Comparison of ENCODE assay signal across 10 mouse cellular contexts in the genomic region with DNA sequence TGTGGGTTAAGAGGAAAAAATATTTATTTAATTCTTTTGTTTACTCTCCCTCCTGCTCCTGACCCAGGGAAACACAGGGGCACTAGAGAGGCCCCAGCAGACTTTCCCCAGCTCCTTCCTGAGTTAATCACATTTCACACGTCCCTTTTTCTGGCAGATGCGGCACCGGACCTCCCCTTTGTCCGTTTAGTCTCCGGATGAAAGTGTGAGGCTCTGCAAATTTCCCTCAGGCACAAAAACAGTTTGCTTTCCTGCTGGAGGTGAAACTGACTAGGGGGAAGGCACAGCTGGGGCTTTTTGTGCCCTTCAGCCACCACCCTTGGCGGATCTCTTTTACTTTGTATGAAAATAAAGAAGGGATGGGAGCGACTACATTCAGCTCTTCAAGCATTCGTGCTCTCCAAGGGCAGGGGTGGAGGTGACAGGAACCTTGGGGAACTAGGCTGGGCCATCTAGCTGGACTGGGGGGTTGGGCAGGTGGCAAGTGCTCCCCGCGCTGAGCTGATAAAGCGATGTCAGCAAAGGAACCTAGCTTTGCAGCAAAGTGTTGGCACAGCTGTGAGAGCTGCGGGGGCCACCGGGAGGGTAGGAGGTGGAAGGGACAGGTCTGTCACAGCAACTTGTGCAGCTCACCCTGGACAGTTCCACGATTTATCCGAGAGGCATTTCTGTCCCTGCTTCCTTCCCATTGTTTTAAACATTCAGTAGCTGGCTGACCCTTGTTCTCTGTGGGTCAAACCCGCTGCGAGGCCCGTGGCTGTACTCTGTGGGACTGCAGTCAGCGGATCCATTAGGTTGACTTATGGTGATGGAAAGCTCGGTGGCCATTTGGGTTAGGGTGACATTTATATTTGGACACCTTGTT.
A peak's percentile ranks its signal among the peaks of the same experiment; 100 is the strongest.
DNase-seq lines count a peak whose midpoint lies in the region; ATAC-seq lines count a peak whose summit lies in the region.
"Had no signal": no experiment of that assay in that cellular context is flagged by ENCODE, and none has a peak within 500 bp of the region (broad histone marks: within the 10 kb centered on the region; RNA-seq: fewer than 3 reads in every experiment).

No protein-coding gene starts in this region.

- no peak for DNase-seq in heart, adult 11 months
- DNase-seq in R1 (ENCODE audit: low read depth, low spot score), result peak; percentile 93
- DNase-seq in forelimb bud, embryonic 11.5 days (ENCODE audit: low read depth, low spot score), result peak; percentile 40
- peak; percentile 80 for DNase-seq in midbrain, embryonic 10.5 days (ENCODE audit: low spot score)
- no peak for DNase-seq in testis, postnatal 10 days (ENCODE audit: low spot score)
- no peak for DNase-seq in ovary, postnatal 36 days (ENCODE audit: low spot score)
- no peak for DNase-seq in urinary bladder, postnatal 10 days (ENCODE audit: low spot score)

- H3K4me3 ChIP-seq in heart, embryonic 14.5 days (ENCODE audit: control insufficient read depth in 1 of 2, insufficient read depth in 1 of 2, low read depth in 1 of 2, low read length in 2 of 2), result peak overlapping the region; percentile 8 to 21; a peak in 2 of 4 replicates
- peak overlapping the region; percentile 42 for H3K4me3 ChIP-seq in midbrain, embryonic 10.5 days
- H3K4me3 ChIP-seq: liver, embryonic 15.5 days had no signal

- no peaks in the 10 kb centered on the region for H3K36me3 ChIP-seq in heart, embryonic 14.5 days (ENCODE audit: control insufficient read depth, insufficient read depth, low read length)
- no peaks in the 10 kb centered on the region for H3K36me3 ChIP-seq in midbrain, embryonic 10.5 days
- H3K36me3 ChIP-seq: liver, embryonic 15.5 days had no signal

- no peak overlapping the region for H3K9ac ChIP-seq in heart, embryonic 14.5 days (ENCODE audit: low read length)
- H3K9ac ChIP-seq: liver, embryonic 15.5 days had no signal

- no peaks in the 10 kb centered on the region for H3K9me3 ChIP-seq in heart, embryonic 14.5 days (ENCODE audit: control insufficient read depth, low read length)
- no peaks in the 10 kb centered on the region for H3K9me3 ChIP-seq in midbrain, embryonic 10.5 days (replicated peaks)
- H3K9me3 ChIP-seq: liver, embryonic 15.5 days had no signal

- H3K4me1 ChIP-seq in heart, embryonic 14.5 days (ENCODE audit: control insufficient read depth in 2 of 2, insufficient read depth in 2 of 2, low read length in 2 of 2), result peaks cover 14 to 18% of the 10 kb centered on the region in 2 experiments
- peaks cover 51% of the 10 kb centered on the region for H3K4me1 ChIP-seq in midbrain, embryonic 10.5 days
- H3K4me1 ChIP-seq: liver, embryonic 15.5 days had no signal

- H3K4me2 ChIP-seq in heart, embryonic 14.5 days (ENCODE audit: low read length), result peak overlapping the region; percentile 50
- H3K4me2 ChIP-seq: liver, embryonic 15.5 days had no signal

- peak overlapping the region; percentile 8 to 15; a peak in 2 of 4 replicates for H3K27ac ChIP-seq in heart, embryonic 14.5 days (replicated peaks in 1 of 2; ENCODE audit: control insufficient read depth in 1 of 2, insufficient read depth in 1 of 2, low read depth in 2 of 2, low read length in 2 of 2)
- H3K27ac ChIP-seq in midbrain, embryonic 10.5 days (replicated peaks), result peak overlapping the region; percentile 88
- H3K27ac ChIP-seq: liver, embryonic 15.5 days had no signal

- ATAC-seq in heart, embryonic 14.5 days (ENCODE audit: insufficient number of reproducible peaks, insufficient read depth, low FRiP score, low read depth), result peak; percentile 68

- H3K27me3 ChIP-seq in heart, embryonic 14.5 days (ENCODE audit: control insufficient read depth, insufficient read depth, low read length), result no peaks in the 10 kb centered on the region
- H3K27me3 ChIP-seq in midbrain, embryonic 10.5 days (ENCODE audit: low read depth, poor library complexity, severe bottlenecking), result peaks cover 29% of the 10 kb centered on the region
- H3K27me3 ChIP-seq: CH12.LX had no signal

- 2% methylated on average over 20 of the region's 20 CpGs for WGBS in heart, embryonic 14.5 days
- WGBS in midbrain, embryonic 10.5 days, result under 1% methylated on average over 20 of the region's 20 CpGs

Comparison
In these comparisons a context has a peak if more than half of its experiments do, and no peak if none do; other contexts are left out.
1. DNase-seq: peak in R1 (single experiment), forelimb bud, embryonic 11.5 days (single experiment) and midbrain, embryonic 10.5 days (single experiment); none in heart, adult 11 months (single experiment), testis, postnatal 10 days (single experiment), ovary, postnatal 36 days (single experiment) and urinary bladder, postnatal 10 days (single experiment).